Mouse (Mus musculus): Measurements from ENCODE around the gene Notum. TPM values are rescaled to one million over a fixed set of nuclear protein-coding genes. Genes with fewer than 3 reads are reported as not detected.

Notum gene
- polyA plus RNA-seq, 1 experiment from 2014 or later, result 2.7 TPM

- H3K4me2 ChIP-seq, result no peak overlapping the region
- peaks cover 48% of the 10 kb centered on the region for H3K27me3 ChIP-seq (replicated peaks)
- no peak overlapping the region for H3K27ac ChIP-seq (replicated peaks)
- ATAC-seq (ENCODE audit: extremely low read depth, insufficient number of reproducible peaks, low FRiP score, low TSS enrichment), result no peak
- peaks cover 9% of the 10 kb centered on the region for H3K4me1 ChIP-seq
- no peaks in the 10 kb centered on the region for H3K36me3 ChIP-seq
- no peak overlapping the region for H3K4me3 ChIP-seq
- WGBS, result 48% methylated on average over 3 of the region's 3 CpGs
- no peak overlapping the region for H3K9ac ChIP-seq
- no peaks in the 10 kb centered on the region for H3K9me3 ChIP-seq
Observed at GRCm38 (mm10) chr11:120654741-120655140, 6.2 kb downstream of the Notum start.

GRCm38 (mm10) chr11:120651872-120652271 lies 9.1 kb downstream of the Notum start:
- no peaks in the 10 kb centered on the region for H3K36me3 ChIP-seq
- H3K9ac ChIP-seq, result no peak overlapping the region
- H3K9me3 ChIP-seq, result no peaks in the 10 kb centered on the region
- H3K4me3 ChIP-seq, result no peak overlapping the region
- no peak for ATAC-seq (ENCODE audit: extremely low read depth, insufficient number of reproducible peaks, low FRiP score, low TSS enrichment)
- peaks cover 37% of the 10 kb centered on the region for H3K27me3 ChIP-seq (replicated peaks)
- 64% methylated on average over 3 of the region's 3 CpGs for WGBS
- no peak overlapping the region for H3K4me2 ChIP-seq
- no peak overlapping the region for H3K27ac ChIP-seq (replicated peaks)
- peaks cover 18% of the 10 kb centered on the region for H3K4me1 ChIP-seq

- ATAC-seq (ENCODE audit: extremely low read depth, insufficient number of reproducible peaks, low FRiP score, low TSS enrichment), result no peak
- Histone ChIP-seq H3K4me2 (peak within 1 kb of the TSS; percentile 74), H3K4me1 (peaks cover 21% of the 10 kb centered on the region), H3K27me3 (replicated peaks) (peaks cover 21% of the 10 kb centered on the region), H3K9me3 (no peaks in the 10 kb centered on the region), H3K36me3 (no peaks in the 10 kb centered on the region), H3K9ac (peak within 1 kb of the TSS; percentile 86), H3K4me3 (peak within 1 kb of the TSS; percentile 60), H3K27ac (replicated peaks) (peak within 1 kb of the TSS; percentile 92)
- 5% methylated on average over 13 of the region's 13 CpGs for WGBS
Observed at GRCm38 (mm10) chr11:120648001-120648476, 12.9 kb downstream of the Notum start, which contains the start of gene Myadml2. Gene Myadml2, minus strand, starts transcription at chr11:120648158.

- peaks cover 29% of the 10 kb centered on the region for H3K4me1 ChIP-seq
- H3K27me3 ChIP-seq (replicated peaks), result peaks cover 26% of the 10 kb centered on the region
- WGBS, result 62% methylated on average over 35 of the region's 35 CpGs
- peak overlapping the region; percentile 92 for H3K27ac ChIP-seq (replicated peaks)
- H3K4me2 ChIP-seq, result peak overlapping the region; percentile 74
- ATAC-seq (ENCODE audit: extremely low read depth, insufficient number of reproducible peaks, low FRiP score, low TSS enrichment), result no peak
- no peaks in the 10 kb centered on the region for H3K9me3 ChIP-seq
- H3K9ac ChIP-seq, result peak overlapping the region; percentile 86
- H3K4me3 ChIP-seq, result peak overlapping the region; percentile 60
- no peaks in the 10 kb centered on the region for H3K36me3 ChIP-seq
Observed at GRCm38 (mm10) chr11:120647047-120647830, 13.7 kb downstream of the Notum start.

- H3K9ac ChIP-seq, result peak within 1 kb of the TSS; percentile 89
- peak within 1 kb of the TSS; percentile 97 for H3K4me2 ChIP-seq
- peaks cover 36% of the 10 kb centered on the region for H3K27me3 ChIP-seq (replicated peaks)
- 0 out of 2 replicates have a peak within 1 kb of the TSS, but pooled peaks have one; percentile 39 for H3K27ac ChIP-seq (replicated peaks)
- peak within 1 kb of the TSS; percentile 64 for H3K4me3 ChIP-seq
- ATAC-seq (ENCODE audit: extremely low read depth, insufficient number of reproducible peaks, low FRiP score, low TSS enrichment), result peak; percentile 96
- H3K9me3 ChIP-seq, result no peaks in the 10 kb centered on the region
- 0% methylated on average over 15 of the region's 15 CpGs for WGBS
- H3K36me3 ChIP-seq, result no peaks in the 10 kb centered on the region
- H3K4me1 ChIP-seq, result peaks cover 28% of the 10 kb centered on the region
Observed at GRCm38 (mm10) chr11:120643601-120643987, 17.4 kb downstream of the Notum start, which contains the start of gene Pycr1. Gene Pycr1, minus strand, starts transcription at chr11:120643769.

- H3K9ac ChIP-seq, result peak overlapping the region; percentile 89
- H3K27me3 ChIP-seq (replicated peaks), result peaks cover 33% of the 10 kb centered on the region
- no peaks in the 10 kb centered on the region for H3K9me3 ChIP-seq
- peaks cover 25% of the 10 kb centered on the region for H3K4me1 ChIP-seq
- peak; percentile 28; the same call in 1 of the 2 replicates for ATAC-seq (ENCODE audit: extremely low read depth, insufficient number of reproducible peaks, low FRiP score, low TSS enrichment)
- WGBS, result 2% methylated on average over 18 of the region's 18 CpGs
- no peaks in the 10 kb centered on the region for H3K36me3 ChIP-seq
- H3K27ac ChIP-seq (replicated peaks), result 0 out of 2 replicates have a peak overlapping the region, but pooled peaks have one; percentile 39
- peak overlapping the region; percentile 97 for H3K4me2 ChIP-seq
- H3K4me3 ChIP-seq, result peak overlapping the region; percentile 64
Observed at GRCm38 (mm10) chr11:120642939-120643600, 17.9 kb downstream of the Notum start.

- no peaks in the 10 kb centered on the region for H3K36me3 ChIP-seq
- peaks cover 21% of the 10 kb centered on the region for H3K27me3 ChIP-seq (replicated peaks)
- WGBS, result 83% methylated on average over 8 of the region's 8 CpGs
- peaks cover 13% of the 10 kb centered on the region for H3K4me1 ChIP-seq
- H3K9me3 ChIP-seq, result no peaks in the 10 kb centered on the region
- H3K4me3 ChIP-seq, result no peak overlapping the region
- H3K9ac ChIP-seq, result peak overlapping the region; percentile 89
- H3K4me2 ChIP-seq, result peak overlapping the region; percentile 97
- ATAC-seq (ENCODE audit: extremely low read depth, insufficient number of reproducible peaks, low FRiP score, low TSS enrichment), result no peak
- no peak overlapping the region for H3K27ac ChIP-seq (replicated peaks)
Observed at GRCm38 (mm10) chr11:120641869-120642268, 19.1 kb downstream of the Notum start.

GRCm38 (mm10) chr11:120641255-120641654 lies 19.7 kb downstream of the Notum start:
- ATAC-seq (ENCODE audit: extremely low read depth, insufficient number of reproducible peaks, low FRiP score, low TSS enrichment), result no peak
- Histone ChIP-seq H3K4me1 (peaks cover 13% of the 10 kb centered on the region), H3K27me3 (replicated peaks) (peaks cover 18% of the 10 kb centered on the region), H3K4me2 (no peak overlapping the region), H3K27ac (replicated peaks) (no peak overlapping the region), H3K36me3 (no peaks in the 10 kb centered on the region), H3K4me3 (no peak overlapping the region), H3K9ac (no peak overlapping the region), H3K9me3 (no peaks in the 10 kb centered on the region)
- 62% methylated on average over 9 of the region's 9 CpGs for WGBS

GRCm38 (mm10) chr11:120634810-120635209 lies 26.2 kb downstream of the Notum start:
- no peak for ATAC-seq (ENCODE audit: extremely low read depth, insufficient number of reproducible peaks, low FRiP score, low TSS enrichment)
- Histone ChIP-seq H3K27ac (replicated peaks) (no peak overlapping the region), H3K9ac (no peak overlapping the region), H3K36me3 (no peaks in the 10 kb centered on the region), H3K27me3 (replicated peaks) (no peaks in the 10 kb centered on the region), H3K9me3 (no peaks in the 10 kb centered on the region), H3K4me1 (peaks cover 33% of the 10 kb centered on the region), H3K4me2 (peak overlapping the region; percentile 76; the same call in 1 of the 2 replicates), H3K4me3 (peak overlapping the region; percentile 93)
- 82% methylated on average over 5 of the region's 5 CpGs for WGBS

GRCm38 (mm10) chr11:120633520-120634343 lies 27.2 kb downstream of the Notum start, which contains the start of gene Mafg:
Gene Mafg, minus strand, starts transcription at chr11:120633600.
- Histone ChIP-seq H3K4me2 (peak within 1 kb of the TSS; percentile 76), H3K4me3 (peak within 1 kb of the TSS; percentile 93), H3K36me3 (peaks cover 10% of the 10 kb centered on the region), H3K27ac (replicated peaks) (peak within 1 kb of the TSS; percentile 91), H3K9me3 (no peaks in the 10 kb centered on the region), H3K27me3 (replicated peaks) (no peaks in the 10 kb centered on the region), H3K9ac (peak within 1 kb of the TSS; percentile 97), H3K4me1 (peaks cover 44% of the 10 kb centered on the region)
- WGBS, result 10% methylated on average over 58 of the region's 58 CpGs
- ATAC-seq (ENCODE audit: extremely low read depth, insufficient number of reproducible peaks, low FRiP score, low TSS enrichment), result peak; percentile 82

Data from heart, embryonic 13.5 days (tissue).